Mouse (Mus musculus): ENCODE measurements around the gene Hdac4. TPM values are rescaled to one million over a fixed set of nuclear protein-coding genes. Genes with fewer than 3 reads are reported as not detected.

The Hdac4 gene
- total RNA-seq, 2 experiments from 2014 or later = 13.3 to 19.0 TPM

- ATAC-seq (ENCODE audit: poor library complexity, severe bottlenecking) = no peak
Observed at GRCm38 (mm10) chr1:92103377-92103776, 92.1 kb downstream of the Hdac4 start.

GRCm38 (mm10) chr1:92102825-92103224 lies 92.7 kb downstream of the Hdac4 start:
- ATAC-seq (ENCODE audit: poor library complexity, severe bottlenecking) = no peak

GRCm38 (mm10) chr1:92100371-92100891 lies 95.1 kb downstream of the Hdac4 start:
- no peak for ATAC-seq (ENCODE audit: poor library complexity, severe bottlenecking)

GRCm38 (mm10) chr1:92099964-92100363 lies 95.5 kb downstream of the Hdac4 start:
- no peak for ATAC-seq (ENCODE audit: poor library complexity, severe bottlenecking)

GRCm38 (mm10) chr1:92099502-92099901 lies 96.0 kb downstream of the Hdac4 start:
- 0 out of 2 replicates have a peak, but pooled peaks have one; percentile 24 for ATAC-seq (ENCODE audit: poor library complexity, severe bottlenecking)

- ATAC-seq (ENCODE audit: poor library complexity, severe bottlenecking) = no peak
Observed at GRCm38 (mm10) chr1:92098456-92098855, 97.0 kb downstream of the Hdac4 start.

- ATAC-seq (ENCODE audit: poor library complexity, severe bottlenecking) = no peak
Observed at GRCm38 (mm10) chr1:92096991-92097525, 98.4 kb downstream of the Hdac4 start.

GRCm38 (mm10) chr1:92092286-92092685 lies 103.2 kb downstream of the Hdac4 start:
- no peak for ATAC-seq (ENCODE audit: poor library complexity, severe bottlenecking)

GRCm38 (mm10) chr1:92087821-92088220 lies 107.7 kb downstream of the Hdac4 start:
- ATAC-seq (ENCODE audit: poor library complexity, severe bottlenecking) = no peak

- no peak for ATAC-seq (ENCODE audit: poor library complexity, severe bottlenecking)
Observed at GRCm38 (mm10) chr1:92087343-92087742, 108.2 kb downstream of the Hdac4 start.

- 0 out of 2 replicates have a peak, but pooled peaks have one; percentile 6 for ATAC-seq (ENCODE audit: poor library complexity, severe bottlenecking)
Observed at GRCm38 (mm10) chr1:92086841-92087240, 108.7 kb downstream of the Hdac4 start.

- ATAC-seq (ENCODE audit: poor library complexity, severe bottlenecking) = no peak
Observed at GRCm38 (mm10) chr1:92086277-92086813, 109.2 kb downstream of the Hdac4 start.

- no peak for ATAC-seq (ENCODE audit: poor library complexity, severe bottlenecking)
Observed at GRCm38 (mm10) chr1:92084738-92085137, 110.8 kb downstream of the Hdac4 start.

- ATAC-seq (ENCODE audit: poor library complexity, severe bottlenecking) = no peak
Observed at GRCm38 (mm10) chr1:92084004-92084403, 111.5 kb downstream of the Hdac4 start.

- ATAC-seq (ENCODE audit: poor library complexity, severe bottlenecking) = peak; percentile 60
Observed at GRCm38 (mm10) chr1:92082837-92083541, 112.5 kb downstream of the Hdac4 start.

GRCm38 (mm10) chr1:92082156-92082836 lies 113.2 kb downstream of the Hdac4 start:
- ATAC-seq (ENCODE audit: poor library complexity, severe bottlenecking) = no peak

GRCm38 (mm10) chr1:92079982-92080537 lies 115.4 kb downstream of the Hdac4 start:
- ATAC-seq (ENCODE audit: poor library complexity, severe bottlenecking) = peak; percentile 73

GRCm38 (mm10) chr1:92075312-92075711 lies 120.2 kb downstream of the Hdac4 start:
- no peak for ATAC-seq (ENCODE audit: poor library complexity, severe bottlenecking)

- ATAC-seq (ENCODE audit: poor library complexity, severe bottlenecking) = peak; percentile 78
Observed at GRCm38 (mm10) chr1:92074655-92075054, 120.8 kb downstream of the Hdac4 start.

- ATAC-seq (ENCODE audit: poor library complexity, severe bottlenecking) = no peak
Observed at GRCm38 (mm10) chr1:92069932-92070677, 125.4 kb downstream of the Hdac4 start.

Data from megakaryocyte, adult 5-6 weeks (primary cell).